Mouse (Mus musculus) lung, postnatal 0 days (tissue): ENCODE results near the gene Dtx2. TPM values are rescaled to one million over a fixed set of nuclear protein-coding genes. Genes with fewer than 3 reads are reported as not detected.

Experiments used
- ATAC-seq: fragments of 200-750 bp; cut with Nextera tagmentation; 2 replicates; pipeline ENCODE4 v1.8.0; 2017; ENCODE audit warnings: moderate library complexity
- DNase-seq: peaks from one replicate; pipeline ENCODE4 v3.0.0-alpha.2; 2016; ENCODE audit warnings: low spot score
- H3K27ac ChIP-seq: fragments of 300-500 bp; sonication (generic); 2 replicates; pipeline ENCODE4 v1.5.1; 2014; ENCODE audit warnings: antibody characterized with exemption, mild to moderate bottlenecking, low read length, mixed read lengths
- H3K27me3 ChIP-seq: fragments of 300-500 bp; sonication (generic); replicated peaks from 2 replicates; pipeline ENCODE4 v1.6.1; 2014; ENCODE audit warnings: low read length, mixed read lengths; ENCODE audit not compliant: insufficient read depth
- H3K36me3 ChIP-seq: fragments of 300-500 bp; sonication (generic); 2 replicates; pipeline ENCODE4 v1.6.1; 2014; ENCODE audit warnings: low read length, mixed read lengths; ENCODE audit not compliant: insufficient read depth
- H3K4me1 ChIP-seq: fragments of 300-500 bp; sonication (generic); 2 replicates; pipeline ENCODE4 v1.6.1; 2014; ENCODE audit warnings: antibody characterized with exemption, low read depth, low read length, mixed read lengths; ENCODE audit not compliant: insufficient read depth
- H3K4me2 ChIP-seq: fragments of 300-500 bp; sonication (generic); replicated peaks from 2 replicates; pipeline ENCODE4 v1.6.1; 2014; ENCODE audit warnings: low read depth, mild to moderate bottlenecking, low read length, moderate library complexity, mixed read lengths
- H3K4me3 ChIP-seq: fragments of 300-500 bp; sonication (generic); 2 replicates; pipeline ENCODE4 v1.5.1; 2014; ENCODE audit warnings: low read depth, low read length
- H3K9ac ChIP-seq: fragments of 300-500 bp; sonication (generic); replicated peaks from 2 replicates; pipeline ENCODE4 v1.6.1; 2014; ENCODE audit warnings: low read depth, mild to moderate bottlenecking
- H3K9me3 ChIP-seq: fragments of 300-500 bp; sonication (generic); 2 replicates; pipeline ENCODE4 v1.6.1; 2016; ENCODE audit warnings: low read length, mixed read lengths
- CTCF ChIP-seq: IDR thresholded peaks from 2 replicates; pipeline ENCODE4 v1.5.1; 2016; ENCODE audit warnings: antibody characterized with exemption, mild to moderate bottlenecking
- EP300 ChIP-seq: IDR thresholded peaks from 2 replicates; pipeline ENCODE4 v1.6.1; 2016; ENCODE audit warnings: antibody characterized with exemption, mild to moderate bottlenecking, control low read depth
- WGBS: fragments of 180-500 bp; shearing (Covaris S2); extraction: QIAGEN DNeasy Blood & Tissue Kit; methylation state at CpG from one replicate; pipeline ENCODE4 v1.1.7; 2014; 5-methylcytosine and 5-hydroxymethylcytosine counted together
- polyA plus RNA-seq: library from polyadenylated mRNA; unstranded; fragments of >200 nt; fragmentation: Nextera tagmentation; extraction: Ambion mirVana; gene quantifications from 2 replicates; pipeline ENCODE4 v1.2.1, GENCODE M21; 2015

Gene Dtx2
- polyA plus RNA-seq, 1 experiment from 2014 or later = 21.6 TPM

DNA sequence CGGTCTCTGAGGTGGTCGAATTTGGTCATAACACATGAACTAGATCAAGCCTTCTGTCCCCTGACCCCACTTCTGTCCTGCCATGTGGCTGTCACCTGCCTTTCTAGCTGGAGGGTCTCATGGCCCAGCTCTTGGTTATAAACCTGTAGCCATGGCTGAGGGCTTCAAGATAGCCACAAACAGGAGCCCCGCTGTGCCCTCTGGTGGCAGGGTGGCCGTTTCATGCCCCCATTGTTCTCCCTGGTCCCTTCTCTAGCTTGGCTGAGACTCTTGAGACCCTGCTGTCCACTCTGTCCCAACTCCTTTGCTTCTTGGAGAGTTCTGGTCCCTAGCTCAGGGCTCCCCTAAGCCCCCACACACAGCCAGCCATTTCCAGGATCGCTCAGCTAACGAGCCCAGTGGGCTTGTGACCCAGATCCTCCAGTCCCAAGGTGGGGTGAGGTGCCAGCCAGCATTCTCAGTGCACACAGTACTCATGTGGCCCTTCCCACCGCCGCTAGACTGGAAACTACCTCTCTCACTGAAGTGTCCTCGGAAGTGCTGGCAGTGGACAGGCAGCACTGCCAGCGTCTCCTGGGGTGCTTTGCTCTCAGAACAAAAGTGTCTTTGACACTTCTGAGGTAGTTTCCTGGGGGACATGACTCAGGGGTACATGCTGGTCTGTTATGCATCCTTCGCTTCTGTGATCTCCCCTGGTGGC is 33.2 kb downstream of the Dtx2 start:
- H3K9me3 ChIP-seq = no peaks in the 10 kb centered on the region
- H3K27ac ChIP-seq = 0 out of 2 replicates have a peak overlapping the region, but pooled peaks have one; percentile 14
- WGBS = 65% methylated on average over 11 of the region's 11 CpGs
- DNase-seq (peak; percentile 56), ATAC-seq (peak; percentile 78)
- TF ChIP-seq CTCF (peak; percentile 44), EP300 (no peak)
- H3K36me3 ChIP-seq = peaks cover 8% of the 10 kb centered on the region; the same call in 1 of the 2 replicates
- no peak overlapping the region for H3K4me3 ChIP-seq
- H3K4me2 ChIP-seq = no peak overlapping the region
- H3K27me3 ChIP-seq = no peaks in the 10 kb centered on the region
- H3K9ac ChIP-seq = no peak overlapping the region
- H3K4me1 ChIP-seq = no peaks in the 10 kb centered on the region; the same call in 1 of the 2 replicates

DNA sequence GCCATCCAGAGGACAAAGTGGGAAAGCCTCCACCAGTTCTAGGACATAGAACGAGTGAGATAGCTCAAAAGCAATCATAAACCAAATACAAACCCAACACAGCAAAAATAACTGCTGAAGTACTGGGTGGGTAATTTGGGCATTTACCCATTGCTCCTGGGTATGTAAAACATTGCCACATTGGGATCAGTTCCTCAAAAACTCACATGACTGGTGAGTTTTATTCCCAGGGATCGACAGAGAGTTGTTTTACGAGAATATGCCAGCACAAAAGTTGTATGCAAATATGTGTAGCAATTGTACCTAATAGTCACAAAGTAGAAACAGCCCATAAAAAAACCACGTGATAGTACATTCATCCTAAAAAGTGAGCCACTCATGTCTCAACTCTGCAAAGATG is 40.3 kb downstream of the Dtx2 start:
- H3K36me3 ChIP-seq = peaks cover 3% of the 10 kb centered on the region; the same call in 1 of the 2 replicates
- ATAC-seq = no peak
- no peak overlapping the region for H3K9ac ChIP-seq
- H3K4me1 ChIP-seq = no peaks in the 10 kb centered on the region
- no peak overlapping the region for H3K27ac ChIP-seq
- H3K9me3 ChIP-seq = no peaks in the 10 kb centered on the region
- H3K4me3 ChIP-seq = no peak overlapping the region
- H3K4me2 ChIP-seq = no peak overlapping the region
- TF ChIP-seq EP300 (no peak), CTCF (no peak)
- H3K27me3 ChIP-seq = no peaks in the 10 kb centered on the region
- no peak for DNase-seq
- WGBS = 70% methylated on average over 4 of the region's 4 CpGs

DNA sequence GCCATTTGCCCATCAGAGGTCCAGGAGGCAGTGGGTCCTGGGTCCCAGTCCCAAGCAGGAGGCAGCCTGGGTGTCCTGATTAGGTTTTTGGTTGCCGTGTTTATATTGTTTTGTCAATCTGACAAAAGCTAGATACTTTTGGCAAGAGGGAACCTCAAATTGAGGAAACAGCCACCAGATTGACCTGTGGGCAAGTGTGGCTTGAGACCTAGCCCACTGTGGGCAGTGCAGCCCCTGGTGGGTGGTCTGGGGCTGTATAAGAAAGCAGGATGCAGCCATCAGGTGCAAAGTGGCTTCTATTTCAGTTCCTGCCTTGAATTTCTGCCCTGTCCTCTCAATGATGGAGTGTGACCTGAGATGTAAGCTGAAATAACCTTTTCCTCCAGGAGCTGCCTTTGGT is 40.7 kb downstream of the Dtx2 start:
- no peak overlapping the region for H3K4me3 ChIP-seq
- no peak for ATAC-seq
- H3K27ac ChIP-seq = no peak overlapping the region
- no peak for DNase-seq
- H3K9me3 ChIP-seq = no peaks in the 10 kb centered on the region
- H3K9ac ChIP-seq = no peak overlapping the region
- no peaks in the 10 kb centered on the region for H3K4me1 ChIP-seq
- no peaks in the 10 kb centered on the region for H3K27me3 ChIP-seq
- H3K36me3 ChIP-seq = peaks cover 3% of the 10 kb centered on the region; the same call in 1 of the 2 replicates
- 71% methylated on average over 1 of the region's 1 CpGs for WGBS
- no peak overlapping the region for H3K4me2 ChIP-seq
- no peak for TF ChIP-seq EP300

DNA sequence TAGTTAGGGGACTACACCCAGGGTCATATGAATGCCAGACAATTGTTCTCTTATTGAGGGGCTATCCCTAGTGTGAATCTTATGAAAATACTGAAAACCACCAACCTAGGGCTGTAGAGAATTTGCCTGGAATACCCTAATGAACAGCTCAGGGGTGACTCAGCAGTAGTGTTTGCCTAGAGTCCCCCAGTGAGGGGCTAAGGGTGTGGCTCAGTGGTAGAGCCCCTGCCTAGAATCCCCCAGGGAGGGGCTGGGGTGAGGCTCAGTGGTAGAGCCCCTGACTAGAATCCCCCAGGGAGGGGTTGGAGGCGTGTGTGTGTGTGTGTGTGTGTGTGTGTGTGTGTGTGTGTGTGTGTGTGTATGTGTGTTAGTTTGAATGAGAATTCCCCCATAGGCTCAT is 42.1 kb downstream of the Dtx2 start:
- Histone ChIP-seq H3K4me1 (no peaks in the 10 kb centered on the region), H3K27me3 (no peaks in the 10 kb centered on the region), H3K4me2 (no peak overlapping the region), H3K9ac (no peak overlapping the region), H3K4me3 (no peak overlapping the region), H3K27ac (no peak overlapping the region), H3K36me3 (no peaks in the 10 kb centered on the region; the same call in 1 of the 2 replicates), H3K9me3 (no peaks in the 10 kb centered on the region)
- 50% methylated on average over 1 of the region's 1 CpGs for WGBS
- TF ChIP-seq CTCF = no peak
- no peak for TF ChIP-seq EP300
- ATAC-seq (no peak), DNase-seq (no peak)

DNA sequence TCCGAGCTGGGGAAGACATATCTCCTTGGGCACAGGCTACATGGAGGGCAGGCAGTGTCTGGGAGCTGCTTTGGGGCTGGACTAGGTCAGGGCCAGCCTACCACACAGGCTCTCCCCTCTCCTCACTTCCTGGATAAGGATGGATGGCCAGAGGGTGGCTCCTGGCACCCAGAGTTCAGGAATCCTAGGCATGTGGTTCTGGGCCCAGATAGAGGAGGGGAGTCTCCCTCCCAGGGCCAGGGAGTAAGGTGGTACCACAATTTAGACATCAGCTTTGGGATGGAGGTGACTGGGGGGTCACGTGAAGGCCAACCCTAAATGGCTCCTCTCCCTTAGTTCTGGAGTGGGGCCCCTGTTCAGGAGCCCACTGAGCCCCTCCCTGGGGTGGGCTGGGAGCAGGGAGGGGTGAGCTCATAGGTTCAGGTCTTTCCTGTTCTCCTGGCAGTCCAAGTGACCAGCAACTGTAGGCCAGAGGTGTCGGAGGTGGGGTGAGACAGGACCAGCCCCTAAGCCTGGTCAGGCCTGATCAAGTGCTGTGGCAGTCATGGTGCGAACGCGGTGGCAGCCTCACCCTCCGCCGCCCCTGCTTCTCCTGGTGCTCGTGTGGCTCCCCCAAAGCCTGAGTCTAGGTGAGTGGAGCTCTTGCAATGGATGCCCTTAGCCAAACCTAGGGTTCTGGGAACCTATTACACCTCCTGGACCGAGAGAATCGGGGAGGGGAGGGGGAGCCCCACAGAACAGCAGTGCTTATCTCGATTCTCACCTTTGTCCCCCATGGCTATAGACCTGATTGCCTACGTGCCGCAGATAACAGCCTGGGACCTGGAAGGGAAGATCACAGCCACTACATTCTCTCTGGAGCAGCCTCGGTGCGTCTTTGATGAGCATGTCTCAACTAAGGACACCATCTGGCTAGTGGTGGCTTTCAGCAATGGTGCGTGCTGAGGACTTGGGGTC is 43.9 kb downstream of the Dtx2 start, which contains the start of gene Upk3b:
Gene Upk3b, plus strand, starts transcription at position 239 of the 957 bp plus-strand sequence.
- no peak within 1 kb of the TSS for H3K4me2 ChIP-seq
- no peaks in the 10 kb centered on the region for H3K4me1 ChIP-seq
- TF ChIP-seq EP300 (no peak), CTCF (no peak)
- H3K36me3 ChIP-seq = no peaks in the 10 kb centered on the region
- 54% methylated on average over 17 of the region's 17 CpGs for WGBS
- H3K4me3 ChIP-seq = no peak within 1 kb of the TSS
- ATAC-seq (peak; percentile 46), DNase-seq (no peak)
- H3K9me3 ChIP-seq = no peaks in the 10 kb centered on the region
- H3K9ac ChIP-seq = no peak within 1 kb of the TSS
- no peaks in the 10 kb centered on the region for H3K27me3 ChIP-seq
- no peak within 1 kb of the TSS for H3K27ac ChIP-seq

DNA sequence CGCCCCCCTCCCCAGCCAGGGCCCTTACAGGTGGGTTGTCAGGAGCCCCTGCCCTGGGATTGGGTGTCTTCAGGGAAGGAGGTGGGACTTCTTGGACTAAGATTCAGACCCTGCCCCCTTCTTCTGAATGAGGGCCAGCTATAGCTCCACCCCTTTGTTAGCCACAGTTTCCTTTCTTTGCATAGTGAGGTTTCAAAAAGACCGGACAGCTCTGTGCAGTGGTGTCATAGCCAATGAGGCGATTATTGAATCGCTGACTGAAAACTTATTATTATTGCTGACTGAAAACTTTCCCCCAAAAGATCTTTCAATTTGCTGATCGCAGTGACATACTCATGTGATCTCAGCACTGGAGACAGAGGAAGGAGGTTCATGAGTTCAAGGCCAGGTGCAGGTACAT is 45.6 kb downstream of the Dtx2 start:
- Histone ChIP-seq H3K36me3 (no peaks in the 10 kb centered on the region), H3K27me3 (no peaks in the 10 kb centered on the region), H3K27ac (no peak overlapping the region), H3K4me3 (no peak overlapping the region), H3K4me2 (no peak overlapping the region), H3K4me1 (no peaks in the 10 kb centered on the region), H3K9me3 (no peaks in the 10 kb centered on the region), H3K9ac (no peak overlapping the region)
- TF ChIP-seq CTCF (no peak), EP300 (no peak)
- no peak for ATAC-seq
- WGBS = 30% methylated on average over 5 of the region's 5 CpGs
- no peak for DNase-seq
